Mouse (Mus musculus) C2C12 (cell line): ENCODE measurements around the gene Gm20388.

Experiments
- CEBPB ChIP-seq: IDR thresholded peaks from one replicate; pipeline ENCODE4 v1.6.1; 2011; ENCODE audit warnings: low read depth, mild to moderate bottlenecking, control low read depth, moderate library complexity
- CTCF ChIP-seq: IDR thresholded peaks from one replicate; pipeline ENCODE4 v1.5.1; 2011; ENCODE audit not compliant: control insufficient read depth, insufficient read depth, insufficient read length
- MAX ChIP-seq: IDR thresholded peaks from one replicate; pipeline ENCODE4 v1.6.1; 2011; ENCODE audit warnings: mild to moderate bottlenecking, control low read depth
- MYOD1 ChIP-seq: IDR thresholded peaks from one replicate; pipeline ENCODE4 v1.6.1; 2011; ENCODE audit warnings: low read depth; ENCODE audit not compliant: control insufficient read depth, insufficient read length
- USF1 ChIP-seq: IDR thresholded peaks from one replicate; pipeline ENCODE4 v1.6.1; 2011; ENCODE audit warnings: low read depth, mild to moderate bottlenecking, control low read depth, moderate library complexity

DNA sequence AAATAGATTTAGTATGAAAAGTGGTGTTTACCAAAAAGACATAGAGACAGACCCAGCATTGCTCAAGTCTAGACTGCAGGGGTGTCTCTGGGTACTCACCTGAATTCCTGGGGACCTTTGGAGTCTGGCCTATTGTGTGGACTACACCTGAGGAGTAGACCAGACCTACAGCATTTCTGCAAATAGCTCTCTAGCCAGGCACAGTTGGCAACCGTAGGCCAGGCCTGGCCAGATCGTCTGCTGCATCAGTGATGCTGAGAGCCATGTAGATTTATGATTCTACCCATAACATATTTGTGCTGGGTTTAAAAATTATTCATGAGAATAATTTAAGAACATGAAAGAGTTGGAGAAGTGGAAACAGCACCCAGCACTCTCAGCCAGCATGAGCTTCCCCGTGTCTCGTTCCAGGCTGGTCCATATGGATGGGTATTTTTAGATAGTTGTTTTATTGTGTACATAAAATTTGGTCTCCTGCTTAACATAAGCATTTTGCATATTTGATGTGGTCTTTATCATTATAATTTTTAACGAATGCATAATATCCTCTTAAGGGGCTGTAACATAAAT lies 4378.9 kb downstream of the Gm20388 start:
- TF ChIP-seq MAX (no peak), USF1 (no peak), CTCF (no peak), MYOD1 (no peak), CEBPB (no peak)
